Mouse (Mus musculus): Measurements from ENCODE around the gene Tpst2. TPM values are rescaled to one million over a fixed set of nuclear protein-coding genes. Genes with fewer than 3 reads are reported as not detected.

The Tpst2 gene
- total RNA-seq, 4 experiments from 2014 or later, result 13.4 to 17.6 (median 16.0) TPM

Other genes starting within 250 kb of the Tpst2 start
- gene Cryba4, start 24.2 kb upstream of the Tpst2 start, total RNA-seq (2022), result under 1 TPM in 2 of 4 experiments, not detected in 2; 0.40 to 0.58 TPM
- gene Crybb1, start 20.9 kb upstream of the Tpst2 start, total RNA-seq (2022), result 1 to 10 TPM; 1.2 to 2.7 (median 2.2) TPM
- gene Tfip11, start 49.7 kb downstream of the Tpst2 start, total RNA-seq (2022), result 10 to 100 TPM; 11.9 to 14.7 (median 14.2) TPM
- gene Srrd, start 66.3 kb downstream of the Tpst2 start, total RNA-seq (2022), result 1 to 10 TPM; 3.8 to 7.2 (median 5.1) TPM
- gene Hps4, start 66.4 kb downstream of the Tpst2 start, total RNA-seq (2022), result 1 to 10 TPM; 4.5 to 7.3 (median 5.5) TPM
- not detected for gene Gm6583, start 79.3 kb downstream of the Tpst2 start, total RNA-seq (2022)
- gene Asphd2, start 118.2 kb downstream of the Tpst2 start, total RNA-seq (2022), result under 1 TPM in 3 of 4 experiments, not detected in 1; 0.15 to 0.99 (median 0.20) TPM
- not detected for gene Gm6588, start 172.7 kb downstream of the Tpst2 start, total RNA-seq (2022)

All from gastrocnemius, adult 8-10 months (tissue).